Mouse (Mus musculus): ENCODE measurements around the gene Lrrc63. TPM values are rescaled to one million over a fixed set of nuclear protein-coding genes. Genes with fewer than 3 reads are reported as not detected.
A peak's percentile ranks its signal among the peaks of the same experiment; 100 is the strongest.

Lrrc63 gene
- total RNA-seq, 2 experiments from 2014 or later: not detected

- peak; percentile 67 for ATAC-seq (replicated peaks; ENCODE audit: low FRiP score, poor library complexity, severe bottlenecking)
Observed at GRCm38 (mm10) chr14:75139225-75139624, 8.5 kb upstream of the Lrrc63 start.

- ATAC-seq (replicated peaks; ENCODE audit: low FRiP score, poor library complexity, severe bottlenecking): peak; percentile 93
Observed at GRCm38 (mm10) chr14:75138503-75138902, 7.8 kb upstream of the Lrrc63 start.

GRCm38 (mm10) chr14:75136119-75136966 lies 5.7 kb upstream of the Lrrc63 start:
- no peak for ATAC-seq (replicated peaks; ENCODE audit: low FRiP score, poor library complexity, severe bottlenecking)

DNA sequence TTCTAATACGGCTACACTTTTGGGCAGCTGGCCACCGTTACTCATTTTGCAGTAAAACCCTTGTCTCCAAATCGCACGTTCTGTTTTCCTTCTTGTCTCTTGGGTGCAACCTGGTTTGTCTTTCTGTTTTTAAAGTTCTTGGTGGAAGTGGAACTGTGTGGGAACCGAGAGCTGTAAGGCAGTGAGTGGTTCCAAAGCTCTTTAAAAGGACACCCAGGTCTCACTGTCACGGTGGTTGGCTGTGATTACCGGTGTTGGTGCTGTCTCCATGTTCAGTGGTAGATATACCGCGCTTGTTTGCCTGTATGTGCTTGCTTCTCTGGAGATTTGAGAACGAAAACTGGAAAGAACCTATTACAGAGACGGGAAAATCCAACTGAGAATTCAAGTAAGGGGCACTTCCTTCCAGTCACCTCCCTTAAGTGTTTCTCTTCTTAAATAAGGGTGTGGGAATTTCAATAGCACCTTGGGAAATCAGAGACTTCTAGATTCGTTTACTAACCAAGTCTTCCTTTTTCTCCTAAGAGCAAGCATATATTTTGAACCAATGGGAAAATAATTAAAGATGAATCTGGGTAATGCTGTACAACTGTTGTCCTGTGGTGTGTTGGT lies 749 bp upstream of the Lrrc63 start:
- peak; percentile 17; the same call in 1 of the 2 replicates for ATAC-seq (replicated peaks; ENCODE audit: low FRiP score, poor library complexity, severe bottlenecking)

DNA sequence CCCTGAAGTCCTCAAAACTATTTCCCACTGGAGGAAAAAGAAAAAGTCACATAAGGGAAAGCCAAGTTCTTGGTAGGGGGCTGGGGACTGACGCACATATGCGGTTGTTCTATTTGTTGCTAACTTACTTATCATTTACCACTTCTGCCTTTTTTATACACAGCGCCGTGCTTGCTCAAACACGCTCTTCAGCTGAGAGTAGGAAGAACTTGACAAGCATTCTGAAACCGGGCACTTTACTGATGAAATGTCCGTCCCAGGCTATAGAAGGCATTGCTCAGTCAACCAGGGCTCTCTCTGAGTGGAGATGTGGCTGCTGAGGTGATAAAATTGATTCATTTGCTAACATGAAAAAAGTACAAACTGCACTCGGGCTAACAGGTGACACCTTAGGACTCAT lies 9.0 kb downstream of the Lrrc63 start:
- no peak for ATAC-seq (replicated peaks; ENCODE audit: low FRiP score, poor library complexity, severe bottlenecking)

DNA sequence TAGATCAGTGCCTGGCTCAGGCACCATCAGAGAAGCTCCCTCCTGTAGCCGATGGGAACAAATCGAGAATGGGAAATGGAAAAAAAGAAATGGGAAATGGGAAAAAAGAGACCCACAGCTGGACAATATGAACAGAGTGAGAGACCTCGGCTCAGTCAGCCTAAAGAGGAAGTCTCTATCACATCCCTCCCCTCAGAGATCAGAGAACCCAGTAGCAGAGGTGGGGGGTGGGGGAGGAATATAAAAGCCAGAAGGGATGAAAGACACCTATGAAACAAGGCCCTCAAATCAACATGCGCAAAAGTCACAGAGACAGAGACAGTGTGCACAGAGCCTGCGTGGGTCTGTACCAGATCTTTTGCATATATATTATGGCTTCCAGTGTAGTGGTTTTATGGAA lies 27.7 kb downstream of the Lrrc63 start:
- ATAC-seq (replicated peaks; ENCODE audit: low FRiP score, poor library complexity, severe bottlenecking): no peak

DNA sequence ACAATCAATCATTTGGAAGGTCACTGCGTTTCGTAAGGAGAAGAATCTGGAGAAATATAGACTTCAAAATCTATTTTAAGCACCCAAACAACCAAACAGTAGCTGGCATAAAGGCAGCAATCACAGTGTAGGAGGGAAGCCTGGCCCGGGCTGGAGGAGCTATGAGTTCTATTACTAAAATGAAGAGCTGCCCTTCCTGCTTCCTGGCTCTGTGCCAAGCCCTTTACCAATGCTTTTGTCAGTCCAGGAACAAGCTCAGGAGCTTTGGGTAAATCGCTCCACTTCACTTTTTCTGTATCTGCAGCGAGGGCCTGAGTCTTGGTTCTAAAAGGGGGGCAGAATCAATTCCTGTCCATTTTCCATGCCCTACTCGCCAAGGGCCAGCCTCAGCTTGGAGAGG lies 52.7 kb downstream of the Lrrc63 start:
- no peak for ATAC-seq (replicated peaks; ENCODE audit: low FRiP score, poor library complexity, severe bottlenecking)

DNA sequence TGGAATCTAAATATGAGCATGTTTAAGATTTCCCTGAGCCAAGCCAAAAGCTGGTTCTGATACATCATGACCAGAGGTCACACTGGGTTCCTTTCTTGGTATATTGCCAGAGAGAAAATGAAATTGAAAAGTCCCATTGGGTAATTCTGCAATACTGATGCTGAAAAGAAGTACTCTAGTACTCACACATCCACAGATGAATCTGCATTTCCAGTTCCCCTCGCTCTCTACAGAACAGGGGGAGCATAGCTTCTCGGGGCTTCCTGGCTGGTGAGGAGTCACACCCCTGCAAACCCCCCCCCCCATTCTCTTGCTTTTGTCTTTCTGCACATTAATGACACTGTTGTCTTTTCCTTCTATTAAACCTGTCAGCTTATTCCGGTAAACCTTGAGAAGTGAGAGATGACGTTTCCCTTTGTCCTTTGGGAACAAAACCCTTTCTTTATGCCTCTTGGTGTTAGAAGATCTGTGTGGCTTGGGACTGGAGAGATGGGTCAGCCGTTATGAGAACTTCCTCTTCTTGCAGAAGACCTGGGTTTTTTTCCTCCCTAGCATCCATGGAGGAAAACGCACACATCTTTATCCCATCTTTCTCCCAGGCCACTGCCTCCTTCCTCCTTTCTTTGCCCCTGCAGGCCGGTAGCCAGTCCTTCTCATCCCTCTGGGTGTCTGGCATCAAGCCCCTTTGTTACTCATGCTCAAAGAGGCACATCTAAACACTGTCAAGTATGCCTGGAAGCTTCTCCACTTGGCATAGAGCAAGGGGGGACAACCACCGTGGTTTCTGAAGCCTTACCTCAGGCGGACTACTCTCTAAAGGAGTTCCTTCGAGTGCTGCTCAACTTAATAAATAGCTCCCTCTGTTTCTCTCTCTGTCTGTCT lies 55.1 kb downstream of the Lrrc63 start:
- ATAC-seq (replicated peaks; ENCODE audit: low FRiP score, poor library complexity, severe bottlenecking): no peak

- ATAC-seq (replicated peaks; ENCODE audit: low FRiP score, poor library complexity, severe bottlenecking): no peak
Observed at GRCm38 (mm10) chr14:75071091-75071490, 59.6 kb downstream of the Lrrc63 start.

GRCm38 (mm10) chr14:75069356-75069979 lies 61.2 kb downstream of the Lrrc63 start:
- no peak for ATAC-seq (replicated peaks; ENCODE audit: low FRiP score, poor library complexity, severe bottlenecking)

DNA sequence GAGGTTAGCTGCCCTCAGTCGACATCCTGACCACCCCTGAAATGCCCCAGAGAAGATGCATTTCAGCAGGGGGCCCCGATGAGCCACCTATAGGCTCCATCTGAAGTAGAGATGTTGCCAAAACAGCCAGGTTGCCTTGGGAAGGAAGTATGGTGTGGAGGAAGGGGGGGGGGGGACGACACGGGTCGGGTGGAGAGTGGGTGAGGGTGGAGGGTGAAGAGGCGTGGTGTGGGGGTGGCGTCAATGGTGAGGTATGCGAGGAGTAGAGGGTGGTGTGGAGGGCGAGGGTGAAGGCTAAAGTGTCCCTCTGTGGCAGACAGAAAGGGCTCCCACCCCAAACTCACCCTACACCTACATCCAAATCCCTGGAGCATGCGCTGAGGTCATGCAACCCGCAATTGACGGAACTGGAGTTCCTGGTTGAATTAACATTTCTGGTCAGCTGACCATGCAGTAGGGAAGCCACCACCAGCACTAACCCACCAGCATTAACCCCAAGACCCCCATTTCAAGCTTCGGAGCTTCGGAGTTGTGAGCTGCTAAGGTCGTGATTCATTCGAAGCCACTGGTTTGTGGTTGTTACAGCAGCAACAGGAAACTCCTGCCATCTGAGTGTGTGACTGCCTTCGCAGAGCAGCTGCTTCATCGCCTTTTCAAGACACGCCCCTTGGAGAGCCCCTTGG lies 62.1 kb downstream of the Lrrc63 start:
- ATAC-seq (replicated peaks; ENCODE audit: low FRiP score, poor library complexity, severe bottlenecking): no peak

GRCm38 (mm10) chr14:75065211-75065610 lies 65.5 kb downstream of the Lrrc63 start:
- no peak for ATAC-seq (replicated peaks; ENCODE audit: low FRiP score, poor library complexity, severe bottlenecking)

DNA sequence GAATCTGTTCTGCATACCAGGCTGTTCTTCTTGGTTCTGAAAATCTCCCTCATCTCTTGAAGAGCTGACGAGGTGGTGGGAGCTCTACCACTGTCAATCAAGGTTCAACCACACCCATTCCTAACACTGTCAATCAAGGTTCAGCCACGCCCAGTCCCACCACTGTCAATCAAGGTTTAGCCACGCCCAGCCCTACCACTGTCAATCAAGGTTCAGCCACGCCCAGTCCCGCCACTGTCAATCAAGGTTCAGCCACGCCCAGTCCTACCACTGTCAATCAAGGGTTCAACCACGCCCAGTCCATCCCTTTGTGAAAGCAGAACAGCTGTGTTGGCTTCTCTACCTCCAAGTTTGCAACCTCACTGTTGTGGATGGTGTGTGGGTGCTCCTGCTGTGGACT lies 66.2 kb downstream of the Lrrc63 start:
- ATAC-seq (replicated peaks; ENCODE audit: low FRiP score, poor library complexity, severe bottlenecking): no peak

DNA sequence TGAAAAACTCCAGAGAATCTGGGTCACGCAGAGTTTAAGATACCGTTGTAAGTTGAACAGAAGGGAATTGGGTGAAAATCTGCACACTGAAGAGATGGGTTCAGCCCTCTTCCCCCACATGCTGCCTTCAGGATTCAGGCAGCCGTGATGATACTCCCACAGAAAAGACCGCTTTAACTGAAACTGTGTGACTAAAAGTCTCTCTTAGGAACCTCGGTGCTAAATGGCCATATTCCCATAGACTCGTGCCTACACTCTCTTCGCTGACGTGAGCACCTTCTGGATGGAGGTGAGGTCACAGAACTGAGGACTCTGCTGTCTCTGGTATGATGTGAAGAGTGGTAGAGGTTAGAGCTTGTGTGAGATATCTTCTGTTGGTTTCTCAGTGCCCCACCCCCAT lies 66.7 kb downstream of the Lrrc63 start:
- ATAC-seq (replicated peaks; ENCODE audit: low FRiP score, poor library complexity, severe bottlenecking): no peak

- ATAC-seq (replicated peaks; ENCODE audit: low FRiP score, poor library complexity, severe bottlenecking): peak; percentile 72; the same call in 1 of the 2 replicates
Observed at GRCm38 (mm10) chr14:75060562-75060961, 70.1 kb downstream of the Lrrc63 start.

DNA sequence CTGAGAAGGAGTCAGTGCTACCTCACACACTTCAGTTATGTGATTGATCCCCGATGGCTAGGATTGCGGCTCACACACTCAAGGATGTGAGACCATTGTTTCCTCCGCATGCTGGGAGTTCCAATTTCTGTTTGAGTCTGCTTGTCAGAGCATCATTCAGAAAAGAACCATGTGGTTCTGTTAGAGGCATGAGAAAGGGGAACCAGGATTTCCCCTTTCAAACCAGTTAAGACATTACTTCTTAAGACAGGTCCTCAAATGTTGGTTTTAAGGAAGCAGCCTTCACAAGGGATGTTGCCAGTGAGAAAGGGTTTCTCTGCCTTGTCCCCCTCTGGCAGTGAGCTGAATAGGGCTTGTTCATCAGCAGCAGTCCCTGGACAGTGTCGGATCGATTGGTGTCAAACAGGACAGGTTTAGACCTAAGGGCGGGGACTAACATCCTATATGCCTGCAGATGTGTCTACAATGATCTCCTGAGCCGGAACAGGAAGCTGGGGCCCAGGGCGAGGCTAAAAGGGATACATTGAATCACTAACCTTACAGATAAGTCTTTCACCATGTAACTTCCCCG lies 73.7 kb downstream of the Lrrc63 start:
- no peak for ATAC-seq (replicated peaks; ENCODE audit: low FRiP score, poor library complexity, severe bottlenecking)

DNA sequence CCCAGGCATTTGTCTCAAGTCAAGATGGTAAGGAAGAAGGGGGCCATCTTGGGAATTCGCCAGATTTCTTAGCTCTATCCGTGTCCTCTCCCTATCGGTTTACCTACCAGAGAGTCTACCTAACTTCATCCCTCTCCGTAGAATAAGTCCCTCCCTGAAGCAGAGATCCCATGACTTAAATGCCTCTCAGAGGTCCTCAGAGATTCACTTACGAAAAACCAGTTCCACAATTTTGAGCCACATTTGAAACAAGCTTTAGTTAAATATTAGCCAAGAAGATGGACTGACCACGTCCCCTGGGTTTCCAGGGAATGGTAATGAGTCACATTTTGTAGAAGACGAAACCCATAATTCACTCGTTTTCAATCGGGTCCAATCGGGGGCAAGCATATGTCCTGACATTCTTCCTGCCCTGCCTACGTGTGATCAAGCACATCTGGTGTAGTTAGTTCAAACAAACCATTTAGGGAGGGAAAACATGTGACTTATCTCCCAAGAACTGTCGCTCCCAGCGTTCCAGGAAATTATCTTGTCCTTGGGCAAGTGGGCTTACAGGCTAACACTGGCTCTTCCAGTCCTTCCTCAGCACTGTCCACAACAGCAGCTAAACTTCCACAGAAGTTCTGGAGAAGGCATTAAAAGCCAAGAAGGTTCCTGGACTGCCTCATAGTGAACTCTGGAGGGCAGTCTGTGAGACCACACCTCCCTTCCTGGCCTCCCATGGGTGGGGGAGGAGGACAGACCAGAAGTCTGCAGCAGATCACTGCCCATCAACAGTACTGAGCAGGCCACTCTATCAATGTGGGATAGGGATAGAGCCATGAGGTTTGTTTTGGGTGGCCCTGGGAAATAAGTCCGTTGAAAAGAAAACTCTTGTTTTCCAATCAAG lies 76.0 kb downstream of the Lrrc63 start:
- no peak for ATAC-seq (replicated peaks; ENCODE audit: low FRiP score, poor library complexity, severe bottlenecking)

DNA sequence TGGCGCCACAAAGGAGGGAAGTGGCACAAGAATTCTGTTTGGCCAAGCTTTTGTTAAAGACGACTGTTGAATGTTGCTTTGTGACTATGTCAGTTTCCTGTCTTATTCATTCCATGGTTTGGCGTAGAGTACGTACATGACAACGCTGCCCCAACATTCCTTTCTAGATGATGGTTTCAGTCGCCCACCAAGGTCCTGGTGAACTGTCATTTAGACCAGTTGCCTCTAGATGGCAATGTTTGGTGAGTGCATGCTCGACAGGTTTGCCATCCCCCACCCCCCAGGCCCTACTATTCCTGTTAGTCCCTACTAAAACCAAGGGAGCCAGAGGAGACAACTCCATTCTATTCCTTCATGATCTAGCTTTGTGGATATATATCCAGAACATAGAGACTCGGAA lies 78.2 kb downstream of the Lrrc63 start:
- ATAC-seq (replicated peaks; ENCODE audit: low FRiP score, poor library complexity, severe bottlenecking): no peak

Measured in erythroid progenitor cell, adult 5-6 weeks (primary cell).